Mouse (Mus musculus): ENCODE measurements around the gene Specc1. TPM values are rescaled to one million over a fixed set of nuclear protein-coding genes. Genes with fewer than 3 reads are reported as not detected.

The Specc1 gene
- polyA plus RNA-seq, 1 experiment from 2014 or later = 8.8 TPM

- no peaks in the 10 kb centered on the region for H3K9me3 ChIP-seq
- H3K4me3 ChIP-seq = no peak overlapping the region
- no peaks in the 10 kb centered on the region for H3K27me3 ChIP-seq
- no peaks in the 10 kb centered on the region for H3K4me1 ChIP-seq
- no peak overlapping the region for H3K27ac ChIP-seq
- no peak overlapping the region for H3K9ac ChIP-seq
- ATAC-seq (ENCODE audit: insufficient number of reproducible peaks, low FRiP score, low TSS enrichment, low read depth) = no peak
- 73% methylated on average over 2 of the region's 2 CpGs for WGBS
- no peaks in the 10 kb centered on the region for H3K36me3 ChIP-seq
- no peak overlapping the region for H3K4me2 ChIP-seq
Observed at GRCm38 (mm10) chr11:62069554-62069953, 113.0 kb downstream of the Specc1 start.

DNA sequence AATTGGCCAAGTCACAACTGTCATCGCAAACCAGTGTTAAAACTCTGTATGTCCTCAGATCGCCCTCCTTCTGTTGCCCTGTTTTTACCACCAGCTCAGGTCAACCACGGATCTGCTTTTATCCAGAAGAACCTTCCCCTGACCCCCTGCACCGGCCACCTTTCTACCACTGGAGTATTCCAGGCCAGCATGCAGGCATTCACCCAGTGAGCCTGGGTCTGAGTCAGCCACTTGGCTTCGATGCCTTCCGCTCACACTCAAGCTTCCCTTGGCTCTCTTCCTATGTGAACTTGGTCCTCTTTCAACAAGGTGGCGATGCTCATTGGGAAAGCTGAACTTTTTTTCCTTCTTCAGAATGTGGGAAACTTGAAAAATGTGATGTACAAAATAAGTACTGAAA is 113.6 kb downstream of the Specc1 start:
- no peak overlapping the region for H3K27ac ChIP-seq
- H3K4me1 ChIP-seq = no peaks in the 10 kb centered on the region
- no peaks in the 10 kb centered on the region for H3K27me3 ChIP-seq
- no peaks in the 10 kb centered on the region for H3K36me3 ChIP-seq
- 64% methylated on average over 7 of the region's 7 CpGs for WGBS
- ATAC-seq (ENCODE audit: insufficient number of reproducible peaks, low FRiP score, low TSS enrichment, low read depth) = no peak
- no peak overlapping the region for H3K4me3 ChIP-seq
- no peaks in the 10 kb centered on the region for H3K9me3 ChIP-seq
- no peak overlapping the region for H3K9ac ChIP-seq
- no peak overlapping the region for H3K4me2 ChIP-seq

GRCm38 (mm10) chr11:62072406-62072805 is 115.8 kb downstream of the Specc1 start:
- no peak for ATAC-seq (ENCODE audit: insufficient number of reproducible peaks, low FRiP score, low TSS enrichment, low read depth)
- no peak overlapping the region for H3K4me3 ChIP-seq
- no peaks in the 10 kb centered on the region for H3K36me3 ChIP-seq
- no peaks in the 10 kb centered on the region for H3K27me3 ChIP-seq
- H3K4me2 ChIP-seq = no peak overlapping the region
- peaks cover 5% of the 10 kb centered on the region for H3K4me1 ChIP-seq
- H3K9ac ChIP-seq = no peak overlapping the region
- 67% methylated on average over 3 of the region's 3 CpGs for WGBS
- no peaks in the 10 kb centered on the region for H3K9me3 ChIP-seq
- H3K27ac ChIP-seq = no peak overlapping the region

DNA sequence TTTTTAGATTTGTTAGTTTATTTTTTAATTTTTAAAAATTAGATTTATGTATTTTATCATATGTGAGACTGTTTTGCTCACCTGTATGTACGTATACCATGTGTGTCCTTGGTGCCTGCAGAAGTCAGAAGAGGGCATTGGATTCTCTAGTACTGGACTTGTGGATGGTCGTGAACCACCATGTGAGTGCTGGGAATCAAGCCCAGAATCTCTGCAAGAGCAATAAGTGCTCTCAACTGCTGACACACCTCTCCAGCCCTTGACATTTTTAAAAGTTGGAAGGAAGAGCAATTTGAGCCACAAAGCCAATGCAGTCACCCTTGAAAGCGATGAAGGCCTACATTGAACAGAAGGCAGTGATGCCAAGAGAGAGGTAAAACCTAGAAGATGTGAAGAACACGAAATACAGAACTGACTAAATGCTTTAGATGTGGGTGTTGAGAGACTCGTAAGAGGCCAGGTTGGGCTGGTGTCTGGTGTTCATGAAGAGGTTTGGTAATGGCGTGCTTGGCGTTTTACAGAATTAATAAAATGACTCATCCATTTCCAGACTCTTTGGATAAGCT is 117.1 kb downstream of the Specc1 start:
- no peaks in the 10 kb centered on the region for H3K9me3 ChIP-seq

GRCm38 (mm10) chr11:62074578-62074977 is 118.0 kb downstream of the Specc1 start:
- H3K4me3 ChIP-seq = no peak overlapping the region
- H3K36me3 ChIP-seq = no peaks in the 10 kb centered on the region
- no peak overlapping the region for H3K9ac ChIP-seq
- H3K4me1 ChIP-seq = peaks cover 10% of the 10 kb centered on the region
- H3K9me3 ChIP-seq = no peaks in the 10 kb centered on the region
- H3K27ac ChIP-seq = no peak overlapping the region
- H3K4me2 ChIP-seq = no peak overlapping the region
- H3K27me3 ChIP-seq = no peaks in the 10 kb centered on the region
- 86% methylated on average over 8 of the region's 8 CpGs for WGBS
- no peak for ATAC-seq (ENCODE audit: insufficient number of reproducible peaks, low FRiP score, low TSS enrichment, low read depth)

More for the DNA sequence above, 117.1 kb downstream of the Specc1 start:
- Histone ChIP-seq H3K4me2 (no peak overlapping the region), H3K4me1 (peaks cover 10% of the 10 kb centered on the region), H3K27ac (no peak overlapping the region), H3K27me3 (no peaks in the 10 kb centered on the region), H3K36me3 (no peaks in the 10 kb centered on the region), H3K4me3 (no peak overlapping the region), H3K9ac (no peak overlapping the region)
- no peak for ATAC-seq (ENCODE audit: insufficient number of reproducible peaks, low FRiP score, low TSS enrichment, low read depth)
- WGBS = 76% methylated on average over 7 of the region's 7 CpGs

DNA sequence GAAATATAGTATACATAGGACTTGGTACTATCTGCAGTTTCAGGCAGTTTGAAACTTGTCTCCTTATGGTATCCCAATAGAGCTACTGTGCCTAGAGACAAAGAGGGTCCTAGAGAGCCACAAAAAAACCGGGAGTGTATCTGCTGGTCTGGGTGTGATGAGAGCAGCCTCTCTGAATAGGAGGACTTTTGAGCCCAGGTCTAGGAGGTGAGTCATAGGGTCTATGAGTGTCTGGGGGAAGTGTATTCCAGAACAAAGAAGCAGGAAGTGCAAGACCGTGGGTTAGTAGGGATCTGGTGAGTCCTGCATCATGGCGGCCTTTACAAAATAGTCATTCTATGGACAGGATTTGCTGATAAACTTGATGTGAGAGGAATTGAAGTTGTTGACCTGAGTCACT is 118.5 kb downstream of the Specc1 start:
- Histone ChIP-seq H3K9ac (no peak overlapping the region), H3K4me2 (no peak overlapping the region), H3K9me3 (no peaks in the 10 kb centered on the region), H3K4me3 (no peak overlapping the region), H3K27ac (no peak overlapping the region), H3K4me1 (peaks cover 10% of the 10 kb centered on the region), H3K27me3 (no peaks in the 10 kb centered on the region), H3K36me3 (no peaks in the 10 kb centered on the region)
- WGBS = 80% methylated on average over 3 of the region's 3 CpGs
- ATAC-seq (ENCODE audit: insufficient number of reproducible peaks, low FRiP score, low TSS enrichment, low read depth) = no peak

- Histone ChIP-seq H3K9ac (no peak overlapping the region), H3K27me3 (no peaks in the 10 kb centered on the region), H3K4me2 (no peak overlapping the region), H3K4me3 (no peak overlapping the region), H3K9me3 (no peaks in the 10 kb centered on the region), H3K4me1 (peaks cover 11% of the 10 kb centered on the region), H3K27ac (no peak overlapping the region), H3K36me3 (no peaks in the 10 kb centered on the region)
- WGBS = 93% methylated on average over 5 of the region's 5 CpGs
- ATAC-seq (ENCODE audit: insufficient number of reproducible peaks, low FRiP score, low TSS enrichment, low read depth) = no peak
Observed at GRCm38 (mm10) chr11:62075551-62075950, 119.0 kb downstream of the Specc1 start.

DNA sequence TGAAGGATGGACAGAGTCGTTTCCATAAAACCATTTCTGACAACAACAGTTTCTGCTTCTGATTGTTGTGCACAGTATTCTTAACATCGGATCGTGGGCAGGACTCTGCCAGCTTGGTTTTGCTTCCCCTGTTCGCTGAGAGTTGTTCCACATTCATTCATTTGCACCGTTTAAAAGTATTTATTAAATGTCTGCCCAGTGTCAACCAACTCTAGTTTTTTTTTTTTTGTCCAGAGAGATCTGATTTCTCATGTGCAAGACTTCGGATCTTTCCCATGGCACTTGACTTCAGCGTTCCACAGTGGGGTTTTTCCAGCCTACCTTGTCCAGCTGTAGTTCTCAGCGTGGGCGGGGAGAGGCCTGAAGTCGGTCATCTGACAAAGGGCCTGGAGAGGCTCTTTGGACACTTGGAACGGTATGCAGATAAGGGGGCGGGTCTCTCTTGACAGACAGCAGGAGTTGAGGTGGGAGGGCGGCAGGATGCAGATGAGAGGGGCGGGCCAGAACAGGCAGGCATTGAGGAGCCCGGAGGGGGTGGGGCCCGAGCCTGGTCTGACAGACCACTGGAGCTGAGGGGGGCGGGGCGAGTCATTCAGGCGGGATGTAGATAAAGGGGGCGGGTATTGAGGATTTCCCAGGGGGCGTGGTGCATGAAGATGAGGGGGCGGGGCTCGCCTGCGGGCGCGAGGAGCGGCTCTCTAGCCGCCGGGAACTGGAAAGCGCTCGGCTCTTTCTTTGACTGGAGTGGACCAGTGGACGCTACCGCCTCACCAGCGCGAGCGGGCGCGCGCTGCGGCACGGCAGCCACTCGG is 120.0 kb downstream of the Specc1 start:
- Histone ChIP-seq H3K9me3 (no peaks in the 10 kb centered on the region), H3K4me3 (peak overlapping the region; percentile 79), H3K4me1 (peaks cover 11% of the 10 kb centered on the region), H3K27me3 (no peaks in the 10 kb centered on the region), H3K9ac (peak overlapping the region; percentile 70), H3K4me2 (peak overlapping the region; percentile 91), H3K27ac (peak overlapping the region; percentile 89), H3K36me3 (no peaks in the 10 kb centered on the region)
- WGBS = 6% methylated on average over 39 of the region's 42 CpGs
- ATAC-seq (ENCODE audit: insufficient number of reproducible peaks, low FRiP score, low TSS enrichment, low read depth) = peak; percentile 99

DNA sequence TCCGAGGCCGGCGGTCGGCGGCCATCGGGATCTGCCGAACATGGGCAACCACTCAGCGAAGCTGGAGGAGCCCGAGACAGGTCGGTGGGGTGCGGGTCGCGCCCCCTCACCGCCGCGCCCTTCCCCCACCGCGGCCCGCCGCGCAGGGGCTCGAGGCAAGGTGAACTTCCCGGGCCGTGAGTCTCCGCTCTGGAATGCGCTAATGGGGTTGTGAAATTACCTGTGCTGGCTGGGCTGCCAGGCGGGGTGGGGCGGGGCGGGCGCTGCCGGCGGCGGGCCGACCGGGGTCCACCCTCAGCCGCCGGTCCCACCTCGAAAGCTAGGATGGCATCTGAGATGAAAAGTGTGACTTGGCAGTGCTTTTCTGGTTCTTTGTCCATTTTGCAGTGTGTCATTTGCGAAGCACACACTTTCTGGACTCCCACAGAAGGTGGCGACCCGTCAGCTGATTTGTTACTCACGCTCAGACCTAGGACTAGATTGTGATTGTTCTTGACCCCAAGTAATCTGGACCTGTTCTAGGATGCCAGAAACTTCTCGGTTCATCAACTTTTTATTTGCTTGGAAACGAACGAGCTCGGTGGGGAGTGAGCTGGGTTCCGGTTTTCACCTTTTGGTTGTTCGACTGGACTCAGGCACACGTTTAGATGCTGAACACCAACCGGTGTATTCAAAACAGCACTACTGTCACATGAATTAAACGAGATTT is 120.7 kb downstream of the Specc1 start:
- peak; percentile 9; the same call in 1 of the 2 replicates for ATAC-seq (ENCODE audit: insufficient number of reproducible peaks, low FRiP score, low TSS enrichment, low read depth)
- Histone ChIP-seq H3K4me1 (peaks cover 11% of the 10 kb centered on the region), H3K4me2 (peak overlapping the region; percentile 91), H3K9me3 (no peaks in the 10 kb centered on the region), H3K9ac (peak overlapping the region; percentile 70), H3K27me3 (no peaks in the 10 kb centered on the region), H3K4me3 (peak overlapping the region; percentile 79), H3K36me3 (no peaks in the 10 kb centered on the region), H3K27ac (peak overlapping the region; percentile 89)
- WGBS = 1% methylated on average over 49 of the region's 51 CpGs

GRCm38 (mm10) chr11:62078371-62078770 is 121.8 kb downstream of the Specc1 start:
- Histone ChIP-seq H3K27ac (no peak overlapping the region), H3K9ac (no peak overlapping the region), H3K4me3 (no peak overlapping the region), H3K4me2 (no peak overlapping the region), H3K36me3 (no peaks in the 10 kb centered on the region), H3K27me3 (no peaks in the 10 kb centered on the region), H3K9me3 (no peaks in the 10 kb centered on the region), H3K4me1 (peaks cover 11% of the 10 kb centered on the region)
- ATAC-seq (ENCODE audit: insufficient number of reproducible peaks, low FRiP score, low TSS enrichment, low read depth) = no peak
- WGBS = 87% methylated on average over 10 of the region's 10 CpGs

GRCm38 (mm10) chr11:62079100-62079857 is 122.7 kb downstream of the Specc1 start:
- ATAC-seq (ENCODE audit: insufficient number of reproducible peaks, low FRiP score, low TSS enrichment, low read depth) = no peak
- H3K9me3 ChIP-seq = no peaks in the 10 kb centered on the region
- peaks cover 11% of the 10 kb centered on the region for H3K4me1 ChIP-seq
- WGBS = 71% methylated on average over 8 of the region's 8 CpGs
- H3K9ac ChIP-seq = no peak overlapping the region
- no peaks in the 10 kb centered on the region for H3K27me3 ChIP-seq
- no peak overlapping the region for H3K4me2 ChIP-seq
- no peak overlapping the region for H3K27ac ChIP-seq
- no peaks in the 10 kb centered on the region for H3K36me3 ChIP-seq
- H3K4me3 ChIP-seq = no peak overlapping the region

All from limb, embryonic 15.5 days (tissue).